Mouse (Mus musculus): ENCODE data around the gene Dad1.

Gene Dad1

GRCm38 (mm10) chr14:54253741-54254291 is at the start of gene Dad1, which contains the start of gene Abhd4:
TSS of gene Dad1 (minus strand) at chr14:54254104.
TSS of gene Abhd4 (plus strand) at chr14:54254188.
- DNase-seq (ENCODE audit: low spot score) = peak; percentile 98

GRCm38 (mm10) chr14:54300676-54301075 is 46.8 kb upstream of the Dad1 start:
- no peak for DNase-seq (ENCODE audit: low spot score)

- peak; percentile 52 for DNase-seq (ENCODE audit: low spot score)
Measured at GRCm38 (mm10) chr14:54300136-54300535, 46.2 kb upstream of the Dad1 start.

GRCm38 (mm10) chr14:54284839-54285238 is 30.9 kb upstream of the Dad1 start, which contains the start of gene Olfr49:
TSS of gene Olfr49 (minus strand) at chr14:54284939.
- DNase-seq (ENCODE audit: low spot score) = no peak

GRCm38 (mm10) chr14:54276446-54276845 is 22.5 kb upstream of the Dad1 start:
- no peak for DNase-seq (ENCODE audit: low spot score)

- DNase-seq (ENCODE audit: low spot score) = no peak
Measured at GRCm38 (mm10) chr14:54272696-54273095, 18.8 kb upstream of the Dad1 start.

- no peak for DNase-seq (ENCODE audit: low spot score)
Measured at GRCm38 (mm10) chr14:54271976-54272606, 18.2 kb upstream of the Dad1 start.

- no peak for DNase-seq (ENCODE audit: low spot score)
Measured at GRCm38 (mm10) chr14:54270413-54270812, 16.5 kb upstream of the Dad1 start.

GRCm38 (mm10) chr14:54269566-54269965 is 15.7 kb upstream of the Dad1 start:
- DNase-seq (ENCODE audit: low spot score) = no peak

- DNase-seq (ENCODE audit: low spot score) = no peak
Measured at GRCm38 (mm10) chr14:54267966-54268365, 14.1 kb upstream of the Dad1 start.

- no peak for DNase-seq (ENCODE audit: low spot score)
Measured at GRCm38 (mm10) chr14:54265951-54266350, 12.0 kb upstream of the Dad1 start.

GRCm38 (mm10) chr14:54265093-54265492 is 11.2 kb upstream of the Dad1 start:
- DNase-seq (ENCODE audit: low spot score) = no peak

GRCm38 (mm10) chr14:54264231-54264630 is 10.3 kb upstream of the Dad1 start:
- DNase-seq (ENCODE audit: low spot score) = no peak

GRCm38 (mm10) chr14:54263099-54263498 is 9.2 kb upstream of the Dad1 start:
- no peak for DNase-seq (ENCODE audit: low spot score)

- DNase-seq (ENCODE audit: low spot score) = no peak
Measured at GRCm38 (mm10) chr14:54262622-54263021, 8.7 kb upstream of the Dad1 start.

- DNase-seq (ENCODE audit: low spot score) = no peak
Measured at GRCm38 (mm10) chr14:54261386-54261785, 7.5 kb upstream of the Dad1 start.

GRCm38 (mm10) chr14:54260196-54260595 is 6.3 kb upstream of the Dad1 start:
- peak; percentile 58 for DNase-seq (ENCODE audit: low spot score)

GRCm38 (mm10) chr14:54259722-54260085 is 5.8 kb upstream of the Dad1 start:
- peak; percentile 34 for DNase-seq (ENCODE audit: low spot score)

GRCm38 (mm10) chr14:54259003-54259721 is 5.3 kb upstream of the Dad1 start:
- DNase-seq (ENCODE audit: low spot score) = peak; percentile 94

GRCm38 (mm10) chr14:54258131-54258670 is 4.3 kb upstream of the Dad1 start:
- DNase-seq (ENCODE audit: low spot score) = no peak

GRCm38 (mm10) chr14:54254670-54255202 is 832 bp upstream of the Dad1 start:
- DNase-seq (ENCODE audit: low spot score) = no peak

GRCm38 (mm10) chr14:54250122-54250521 is 3.8 kb downstream of the Dad1 start:
- DNase-seq (ENCODE audit: low spot score) = no peak

GRCm38 (mm10) chr14:54249326-54249725 is 4.6 kb downstream of the Dad1 start:
- DNase-seq (ENCODE audit: low spot score) = no peak
